Mouse (Mus musculus) spleen, adult 12 weeks (tissue): ENCODE results near the gene Secisbp2.

ENCODE experiments used
- DNase-seq: peaks from one replicate; pipeline ENCODE4 v3.0.0; 2022; ENCODE audit warnings: low spot score

Gene Secisbp2

DNA sequence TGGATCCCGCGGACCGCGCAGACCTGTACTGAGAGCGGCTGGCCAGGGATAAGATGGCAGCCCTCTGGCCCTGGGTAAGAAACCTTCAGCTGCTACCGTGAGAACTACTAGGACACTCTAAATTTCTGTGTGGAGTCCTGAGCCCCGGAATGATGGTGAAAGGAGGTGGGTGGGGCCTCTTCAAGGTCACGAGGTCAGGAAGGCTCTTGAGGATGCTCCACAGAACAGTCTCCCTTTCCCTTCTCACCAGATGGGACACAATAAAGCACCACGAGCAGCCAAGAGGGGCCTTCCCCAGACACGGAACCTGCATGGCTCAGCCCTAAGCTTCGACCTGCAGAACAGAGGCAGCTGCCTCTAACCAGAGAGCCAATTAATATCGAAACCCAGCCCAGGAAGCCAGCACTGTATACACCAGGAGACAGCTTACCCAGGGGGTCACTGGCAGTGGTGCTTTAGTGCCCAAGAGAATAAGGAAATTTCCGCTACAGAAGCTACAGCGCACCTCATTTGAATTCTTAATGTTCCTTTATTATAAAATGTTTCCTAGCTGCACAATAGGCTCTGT is 80.7 kb downstream of the Secisbp2 start:
- DNase-seq = no peak
